Mouse (Mus musculus) lung, embryonic 14.5 days (tissue): ENCODE data around the gene Tent2. TPM values are rescaled to one million over a fixed set of nuclear protein-coding genes. Genes with fewer than 3 reads are reported as not detected.

Source experiments
- ATAC-seq: fragments of 200-750 bp; cut with Nextera tagmentation; 2 replicates; pipeline ENCODE4 v1.8.0; 2017; ENCODE audit warnings: mild to moderate bottlenecking, moderate TSS enrichment, moderate library complexity; ENCODE audit not compliant: insufficient read depth
- DNase-seq: peaks from one replicate; pipeline ENCODE4 v3.0.0-alpha.2; 2015
- H3K27ac ChIP-seq: fragments of 300-500 bp; sonication (generic); 2 replicates; pipeline ENCODE4 v1.5.1; 2014; ENCODE audit warnings: low read depth, mild to moderate bottlenecking, moderate library complexity
- H3K27me3 ChIP-seq: fragments of 300-500 bp; sonication (generic); 2 replicates; pipeline ENCODE4 v1.6.1; 2014; ENCODE audit warnings: low read length, control low read depth; ENCODE audit not compliant: insufficient read depth
- H3K36me3 ChIP-seq: fragments of 300-500 bp; sonication (generic); 2 replicates; pipeline ENCODE4 v1.6.1; 2014; ENCODE audit warnings: control low read depth; ENCODE audit not compliant: insufficient read depth
- H3K4me1 ChIP-seq: fragments of 300-500 bp; sonication (generic); 2 replicates; pipeline ENCODE4 v1.6.1; 2014; ENCODE audit warnings: antibody characterized with exemption, control low read depth; ENCODE audit not compliant: insufficient read depth
- H3K4me2 ChIP-seq: fragments of 300-500 bp; sonication (generic); 2 replicates; pipeline ENCODE4 v1.6.1; 2014; ENCODE audit warnings: mild to moderate bottlenecking
- H3K4me3 ChIP-seq: fragments of 300-500 bp; sonication (generic); 2 replicates; pipeline ENCODE4 v1.5.1; 2014; ENCODE audit warnings: low read depth, low read length
- H3K9ac ChIP-seq: fragments of 300-500 bp; sonication (generic); 2 replicates; pipeline ENCODE4 v1.6.1; 2014
- H3K9me3 ChIP-seq: fragments of 300-500 bp; sonication (generic); 2 replicates; pipeline ENCODE4 v1.6.1; 2016; ENCODE audit warnings: low read depth, low read length, control low read depth
- CTCF ChIP-seq: IDR thresholded peaks from 2 replicates; pipeline ENCODE4 v1.5.1; 2016; ENCODE audit warnings: antibody characterized with exemption, low read depth
- WGBS: fragments of 180-500 bp; shearing (Covaris S2); extraction: QIAGEN DNeasy Blood & Tissue Kit; methylation state at CpG from one replicate; pipeline ENCODE4 v1.1.7; 2014; 5-methylcytosine and 5-hydroxymethylcytosine counted together
- polyA plus RNA-seq: library from polyadenylated mRNA; unstranded; fragments of >200 nt; fragmentation: Nextera tagmentation; extraction: Ambion mirVana; gene quantifications from 2 replicates; pipeline ENCODE4 v1.2.1, GENCODE M21; 2014

Gene Tent2
- polyA plus RNA-seq: 71.9 and 75.3 TPM in 2 replicates

GRCm38 (mm10) chr13:93191831-93192645 is at the start of gene Tent2:
TSS of gene Tent2 (minus strand) at chr13:93192385.
- DNase-seq: peak; percentile 98
- Histone ChIP-seq H3K4me1 (peaks cover 6% of the 10 kb centered on the region), H3K9me3 (no peaks in the 10 kb centered on the region), H3K9ac (peak within 1 kb of the TSS; percentile 97), H3K4me2 (peak within 1 kb of the TSS; percentile 88), H3K27me3 (no peaks in the 10 kb centered on the region), H3K4me3 (peak within 1 kb of the TSS; percentile 90), H3K36me3 (no peaks in the 10 kb centered on the region), H3K27ac (peak within 1 kb of the TSS; percentile 99)
- WGBS: under 1% methylated on average over 69 of the region's 72 CpGs
- ATAC-seq: peak; percentile 99
- no peak for TF ChIP-seq CTCF

- no peak overlapping the region for H3K9ac ChIP-seq
- no peak for TF ChIP-seq CTCF
- H3K27ac ChIP-seq: no peak overlapping the region
- H3K9me3 ChIP-seq: no peaks in the 10 kb centered on the region
- ATAC-seq (no peak), DNase-seq (no peak)
- WGBS: 69% methylated on average over 3 of the region's 3 CpGs
- no peak overlapping the region for H3K4me2 ChIP-seq
- no peaks in the 10 kb centered on the region for H3K4me1 ChIP-seq
- no peaks in the 10 kb centered on the region for H3K36me3 ChIP-seq
- H3K27me3 ChIP-seq: no peaks in the 10 kb centered on the region
- no peak overlapping the region for H3K4me3 ChIP-seq
These were observed 49.0 kb upstream of the Tent2 start for GRCm38 (mm10) chr13:93241180-93241579.

- no peak for TF ChIP-seq CTCF
- Histone ChIP-seq H3K4me2 (no peak overlapping the region), H3K4me1 (no peaks in the 10 kb centered on the region), H3K27me3 (no peaks in the 10 kb centered on the region), H3K27ac (no peak overlapping the region), H3K4me3 (no peak overlapping the region), H3K9ac (no peak overlapping the region), H3K9me3 (no peaks in the 10 kb centered on the region), H3K36me3 (no peaks in the 10 kb centered on the region)
- ATAC-seq (no peak), DNase-seq (no peak)
- WGBS: 31% methylated on average over 6 of the region's 7 CpGs
These were observed 47.4 kb upstream of the Tent2 start for GRCm38 (mm10) chr13:93239561-93239960.

- Histone ChIP-seq H3K27ac (no peak overlapping the region), H3K27me3 (no peaks in the 10 kb centered on the region), H3K36me3 (no peaks in the 10 kb centered on the region), H3K9ac (no peak overlapping the region), H3K4me3 (no peak overlapping the region), H3K9me3 (no peaks in the 10 kb centered on the region), H3K4me2 (no peak overlapping the region), H3K4me1 (no peaks in the 10 kb centered on the region)
- DNase-seq (no peak), ATAC-seq (no peak)
- WGBS: 33% methylated on average over 9 of the region's 9 CpGs
- no peak for TF ChIP-seq CTCF
These were observed 46.9 kb upstream of the Tent2 start for GRCm38 (mm10) chr13:93239134-93239533.

GRCm38 (mm10) chr13:93237677-93238398 is 45.7 kb upstream of the Tent2 start:
- H3K36me3 ChIP-seq: no peaks in the 10 kb centered on the region
- DNase-seq (peak; percentile 89), ATAC-seq (peak; percentile 92)
- H3K27ac ChIP-seq: 0 out of 2 replicates have a peak overlapping the region, but pooled peaks have one; percentile 12
- no peaks in the 10 kb centered on the region for H3K4me1 ChIP-seq
- no peaks in the 10 kb centered on the region for H3K27me3 ChIP-seq
- H3K4me3 ChIP-seq: no peak overlapping the region
- 46% methylated on average over 9 of the region's 9 CpGs for WGBS
- no peaks in the 10 kb centered on the region for H3K9me3 ChIP-seq
- no peak overlapping the region for H3K4me2 ChIP-seq
- no peak for TF ChIP-seq CTCF
- H3K9ac ChIP-seq: no peak overlapping the region

- DNase-seq (no peak), ATAC-seq (no peak)
- Histone ChIP-seq H3K4me1 (no peaks in the 10 kb centered on the region), H3K27me3 (no peaks in the 10 kb centered on the region), H3K9me3 (no peaks in the 10 kb centered on the region), H3K36me3 (no peaks in the 10 kb centered on the region), H3K4me3 (no peak overlapping the region), H3K4me2 (no peak overlapping the region), H3K9ac (no peak overlapping the region), H3K27ac (no peak overlapping the region)
- WGBS: 82% methylated on average over 4 of the region's 4 CpGs
- no peak for TF ChIP-seq CTCF
These were observed 42.3 kb upstream of the Tent2 start for GRCm38 (mm10) chr13:93234267-93235039.

- Histone ChIP-seq H3K4me2 (no peak overlapping the region), H3K9ac (no peak overlapping the region), H3K4me1 (no peaks in the 10 kb centered on the region), H3K27me3 (no peaks in the 10 kb centered on the region), H3K36me3 (no peaks in the 10 kb centered on the region), H3K27ac (no peak overlapping the region), H3K4me3 (no peak overlapping the region), H3K9me3 (no peaks in the 10 kb centered on the region)
- 60% methylated on average over 7 of the region's 7 CpGs for WGBS
- TF ChIP-seq CTCF: no peak
- DNase-seq: no peak
- ATAC-seq: no peak
These were observed 40.1 kb upstream of the Tent2 start for GRCm38 (mm10) chr13:93232335-93232734.
